Mouse (Mus musculus): ENCODE results near the gene Gm21883. TPM values are rescaled to one million over a fixed set of nuclear protein-coding genes. Genes with fewer than 3 reads are reported as not detected.

The Gm21883 gene
- not detected for total RNA-seq (2023)

GRCm38 (mm10) chrX:31574183-31574582 lies at the start of gene Gm21883:
Gene Gm21883 (minus strand): TSS chrX:31574283.

GRCm38 (mm10) chrX:31618820-31619219 lies 44.7 kb upstream of the Gm21883 start, which contains the start of gene Spin2e:
Gene Spin2e (minus strand): TSS chrX:31618920.

Other genes starting within 250 kb of the Gm21883 start
- gene Btbd35f26, start 237.8 kb downstream of the Gm21883 start, total RNA-seq (2023): not detected
- gene Btbd35f19, start 190.4 kb downstream of the Gm21883 start, total RNA-seq (2023): not detected
- gene Spin2e, start 44.6 kb upstream of the Gm21883 start, total RNA-seq (2023): not detected
- gene Btbd35f25, start 142.9 kb upstream of the Gm21883 start, total RNA-seq (2023): not detected

Data from neutrophil, adult 59 days (primary cell).